Mouse (Mus musculus): ENCODE results near the gene Dnmbp.

DNA sequence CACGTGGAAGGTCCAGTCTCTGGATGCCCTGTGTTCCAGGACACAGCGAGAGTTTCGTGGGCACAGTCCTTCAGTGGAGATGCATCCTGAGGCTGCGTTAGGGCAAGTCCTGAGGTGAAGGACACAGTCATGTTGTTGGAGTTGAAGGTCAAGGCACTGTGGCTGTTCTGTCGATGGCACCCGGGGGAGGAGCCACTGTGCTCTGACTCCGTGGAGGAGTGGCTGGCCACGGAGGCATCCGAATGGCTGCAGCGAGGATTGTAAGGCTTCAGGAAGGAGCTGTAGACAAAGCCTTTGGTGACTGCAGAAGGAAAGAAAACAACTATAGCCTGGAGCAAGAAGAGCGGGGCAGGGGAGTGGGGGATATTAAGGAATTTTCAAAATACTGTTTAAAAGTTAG is 90.0 kb downstream of the Dnmbp start:
- no peak for TF ChIP-seq CTCF (IDR thresholded peaks at IDR 0.05; ENCODE audit: control insufficient read depth, insufficient read depth, insufficient read length)
- TF ChIP-seq MAX (IDR thresholded peaks at IDR 0.05) = no peak
- TF ChIP-seq FOSL1 (IDR thresholded peaks at IDR 0.05; ENCODE audit: insufficient read depth, low read length, poor library complexity, severe bottlenecking) = no peak
- TF ChIP-seq CEBPB (IDR thresholded peaks at IDR 0.05; ENCODE audit: low read depth) = no peak
- no peak for TF ChIP-seq MYOD1 (IDR thresholded peaks at IDR 0.05; ENCODE audit: control insufficient read depth, insufficient read length, low read depth)
- TF ChIP-seq USF1 (IDR thresholded peaks at IDR 0.05; ENCODE audit: low read depth) = no peak
- no peak for TF ChIP-seq MYOG (IDR thresholded peaks at IDR 0.05; ENCODE audit: control insufficient read depth, extremely low read depth, insufficient read length)
